Mouse (Mus musculus) heart, postnatal 0 days (tissue): ENCODE measurements at regions not wholly inside any gene's neighbourhood (a gene's known extent, or its start where the extent isn't known, plus 50 kb on each side); places are given as distances from the start of the nearest gene placed in this dataset.

Source experiments
- ATAC-seq: fragments of 200-750 bp; cut with Nextera tagmentation; 2 replicates; pipeline ENCODE4 v1.8.0; 2017; ENCODE audit warnings: low read depth, moderate number of reproducible peaks, moderate library complexity; ENCODE audit not compliant: insufficient read depth
- DNase-seq: peaks from one replicate; pipeline ENCODE4 v3.0.0-alpha.2; 2016; ENCODE audit warnings: low spot score
- H3K27ac ChIP-seq: fragments of 300-500 bp; sonication (generic); 2 replicates; pipeline ENCODE4 v1.5.1; 2014; ENCODE audit warnings: low read depth, mild to moderate bottlenecking
- H3K27me3 ChIP-seq: fragments of 300-500 bp; sonication (generic); 2 replicates; pipeline ENCODE4 v1.6.1; 2014; ENCODE audit warnings: low read length, mixed read lengths; ENCODE audit not compliant: control insufficient read depth, insufficient read depth
- H3K36me3 ChIP-seq: fragments of 300-500 bp; sonication (generic); replicated peaks from 2 replicates; pipeline ENCODE4 v1.6.1; 2014; ENCODE audit warnings: low read length, mixed read lengths; ENCODE audit not compliant: control insufficient read depth, insufficient read depth
- H3K4me1 ChIP-seq: fragments of 300-500 bp; sonication (generic); 2 replicates; pipeline ENCODE4 v1.6.1; 2014; ENCODE audit warnings: antibody characterized with exemption; ENCODE audit not compliant: control insufficient read depth, insufficient read depth
- H3K4me2 ChIP-seq: fragments of 300-500 bp; sonication (generic); 2 replicates; pipeline ENCODE4 v1.6.1; 2014; ENCODE audit warnings: low read depth, mild to moderate bottlenecking, low read length, moderate library complexity
- H3K4me3 ChIP-seq: fragments of 300-500 bp; sonication (generic); 2 replicates; pipeline ENCODE4 v1.5.1; 2014; ENCODE audit warnings: low read depth, low read length
- H3K9ac ChIP-seq: fragments of 300-500 bp; sonication (generic); replicated peaks from 2 replicates; pipeline ENCODE4 v1.6.1; 2014; ENCODE audit warnings: low read depth, low read length, mixed read lengths
- H3K9me3 ChIP-seq: fragments of 300-500 bp; sonication (generic); replicated peaks from 2 replicates; pipeline ENCODE4 v1.6.1; 2016; ENCODE audit warnings: low read length; ENCODE audit not compliant: control insufficient read depth
- EP300 ChIP-seq: IDR thresholded peaks from 2 replicates; pipeline ENCODE4 v1.6.1; 2016; ENCODE audit warnings: antibody characterized with exemption, low read depth
- WGBS: fragments of 180-500 bp; shearing (Covaris S2); extraction: QIAGEN DNeasy Blood & Tissue Kit; methylation state at CpG from one replicate; pipeline ENCODE4 v1.1.7; 2014; 5-methylcytosine and 5-hydroxymethylcytosine counted together

GRCm38 (mm10) chr11:10952914-10953313 lies 161.1 kb upstream of the Vwc2 start:
- no peak for DNase-seq
- Histone ChIP-seq H3K27ac (no peak overlapping the region), H3K9ac (no peak overlapping the region), H3K4me3 (no peak overlapping the region), H3K4me1 (no peaks in the 10 kb centered on the region), H3K4me2 (no peak overlapping the region), H3K27me3 (no peaks in the 10 kb centered on the region), H3K36me3 (no peaks in the 10 kb centered on the region), H3K9me3 (no peaks in the 10 kb centered on the region)
- WGBS = 77% methylated on average over 4 of the region's 4 CpGs
- no peak for ATAC-seq
- no peak for TF ChIP-seq EP300
